Mouse (Mus musculus) ES-Bruce4 (cell line): ENCODE data around the gene Mpped1. TPM values are rescaled to one million over a fixed set of nuclear protein-coding genes. Genes with fewer than 3 reads are reported as not detected.

Experiments
- H3K27ac ChIP-seq: 2 replicates; pipeline ENCODE4 v1.5.1; 2012; ENCODE audit warnings: low read length, inconsistent platforms; ENCODE audit not compliant: insufficient read depth
- H3K27me3 ChIP-seq: 2 replicates; pipeline ENCODE4 v1.6.1; 2012; ENCODE audit warnings: mild to moderate bottlenecking, low read length, inconsistent platforms; ENCODE audit not compliant: control insufficient read depth, poor library complexity, insufficient read depth, severe bottlenecking
- H3K36me3 ChIP-seq: 2 replicates; pipeline ENCODE4 v1.6.1; 2012; ENCODE audit warnings: inconsistent platforms, mild to moderate bottlenecking, low read length, moderate library complexity; ENCODE audit not compliant: control insufficient read depth, poor library complexity, insufficient read depth, severe bottlenecking
- H3K4me1 ChIP-seq: one replicate; pipeline ENCODE4 v1.8.1; 2011; ENCODE audit warnings: low read length; ENCODE audit not compliant: control insufficient read depth, insufficient read depth
- H3K4me3 ChIP-seq: 2 replicates; pipeline ENCODE4 v1.5.1; 2011; ENCODE audit warnings: low read depth, mild to moderate bottlenecking, low read length
- H3K9ac ChIP-seq: 2 replicates; pipeline ENCODE4 v1.6.1; 2012; ENCODE audit warnings: low read depth, mild to moderate bottlenecking, inconsistent platforms; ENCODE audit not compliant: poor library complexity, severe bottlenecking
- H3K9me3 ChIP-seq: replicated peaks from 2 replicates; pipeline ENCODE4 v1.6.1; 2012; ENCODE audit warnings: mild to moderate bottlenecking, low read length, inconsistent platforms; ENCODE audit not compliant: control insufficient read depth, poor library complexity, insufficient read depth, severe bottlenecking
- CTCF ChIP-seq: IDR thresholded peaks from one replicate; pipeline ENCODE4 v1.8.1; 2011; ENCODE audit warnings: low read depth, low read length
- EP300 ChIP-seq: IDR thresholded peaks from 2 replicates; pipeline ENCODE4 v1.6.1; 2011; ENCODE audit warnings: low read depth, low read length; ENCODE audit not compliant: insufficient read depth
- POLR2A ChIP-seq: IDR thresholded peaks from one replicate; pipeline ENCODE4 v1.8.1; 2011; ENCODE audit warnings: low read length; ENCODE audit not compliant: insufficient read depth
- polyA plus RNA-seq: library from polyadenylated mRNA; stranded (reverse); fragments of >200 nt; gene quantifications from 2 replicates; pipeline ENCODE4 v1.2.4, GENCODE M21; 2011; ENCODE audit warnings: low read depth; ENCODE audit not compliant: missing spikeins, insufficient read depth, insufficient read length

The Mpped1 gene
- polyA plus RNA-seq, 1 experiment: 0.75 TPM

- Histone ChIP-seq H3K9ac (no peak overlapping the region), H3K36me3 (no peaks in the 10 kb centered on the region), H3K27ac (no peak overlapping the region), H3K4me3 (no peak overlapping the region), H3K4me1 (peaks cover 3% of the 10 kb centered on the region), H3K9me3 (no peaks in the 10 kb centered on the region), H3K27me3 (no peaks in the 10 kb centered on the region)
- no peak for TF ChIP-seq CTCF
- no peak for TF ChIP-seq EP300
- no peak for TF ChIP-seq POLR2A
Measured at GRCm38 (mm10) chr15:83897286-83897685, 118.0 kb downstream of the Mpped1 start.

- H3K27ac ChIP-seq: no peak overlapping the region
- no peaks in the 10 kb centered on the region for H3K9me3 ChIP-seq
- no peaks in the 10 kb centered on the region for H3K27me3 ChIP-seq
- TF ChIP-seq POLR2A: no peak
- no peak for TF ChIP-seq CTCF
- no peak for TF ChIP-seq EP300
- H3K4me1 ChIP-seq: peaks cover 2% of the 10 kb centered on the region
- no peak overlapping the region for H3K9ac ChIP-seq
- no peak overlapping the region for H3K4me3 ChIP-seq
- H3K36me3 ChIP-seq: no peaks in the 10 kb centered on the region
Measured at GRCm38 (mm10) chr15:83906472-83906871, 127.2 kb downstream of the Mpped1 start.

Other genes with a start within 250 kb of the Mpped1 start
- 25.9 and 31.9 TPM in 2 replicates for gene Tspo, start 215.9 kb upstream of the Mpped1 start, polyA plus RNA-seq
- 25.1 and 28.1 TPM in 2 replicates for gene Mcat, start 215.7 kb upstream of the Mpped1 start, polyA plus RNA-seq
- gene Ttll12, start 184.3 kb upstream of the Mpped1 start, polyA plus RNA-seq: 33.7 and 35.0 TPM in 2 replicates
- gene Scube1, start 54.4 kb upstream of the Mpped1 start, polyA plus RNA-seq: 0.51 and 0.91 TPM in 2 replicates